Mouse (Mus musculus): ENCODE results near the gene Spaca1.
"Not testable (repeated sequence)": the region's sequence is repeated elsewhere in the genome, so short reads cannot be mapped to it uniquely, and the experiment has no call there.

The Spaca1 gene

DNA sequence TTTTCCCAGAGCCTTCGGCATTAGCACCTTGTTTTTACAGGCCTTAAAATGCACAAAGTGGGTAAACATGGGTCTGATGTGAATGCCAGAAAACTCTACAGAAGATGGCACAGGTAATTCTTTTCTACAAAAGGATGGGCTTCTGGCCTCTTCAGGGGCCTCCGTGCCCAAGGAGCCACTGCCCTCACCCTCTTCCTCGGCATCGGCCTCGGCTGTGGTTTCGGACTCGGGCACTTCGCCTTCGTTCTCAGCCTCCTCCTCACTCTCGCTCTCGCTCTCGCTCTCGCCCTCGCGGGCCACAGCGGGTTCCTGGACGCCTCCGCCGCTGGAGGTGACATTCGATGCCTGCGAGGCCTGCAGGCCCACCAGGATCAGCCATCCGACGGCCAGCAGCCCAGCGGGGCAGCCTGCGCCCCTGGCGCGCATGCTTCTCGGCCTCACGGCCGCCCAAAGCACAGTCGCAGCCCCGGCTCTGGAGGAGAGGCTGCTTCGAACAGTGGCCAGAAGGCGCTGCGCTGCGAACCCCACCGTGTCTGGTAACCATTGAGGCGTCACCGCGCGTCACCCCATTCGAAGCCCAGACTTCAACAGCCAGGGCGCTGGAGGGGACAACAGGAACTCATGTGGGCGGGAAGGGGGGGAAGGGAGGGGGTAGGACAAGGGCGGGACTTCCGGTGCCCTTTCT lies at the start of gene Spaca1:
Gene Spaca1 (minus strand): TSS at position 621 of the 685 bp plus-strand sequence.
- peak; percentile 4 to 12 for DNase-seq

DNA sequence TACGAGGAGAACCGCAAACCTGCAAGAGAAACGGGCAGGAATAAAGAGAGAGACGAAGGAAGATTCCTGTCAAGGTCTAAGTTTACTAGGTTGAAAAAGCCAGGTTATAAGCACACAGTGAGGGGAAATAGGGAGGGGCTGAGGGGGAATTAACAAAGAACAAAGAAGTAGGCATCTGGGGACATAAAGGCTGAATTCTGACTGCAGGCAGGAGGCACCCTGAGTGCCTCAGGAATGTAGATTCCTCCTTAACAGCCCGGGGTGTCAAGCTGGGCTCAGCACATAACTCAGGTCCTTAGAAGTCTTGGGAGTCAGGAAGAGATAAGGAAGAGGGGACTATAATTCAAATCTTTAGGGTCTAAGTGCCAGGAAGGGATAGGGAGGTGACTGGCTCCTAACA lies 37.3 kb upstream of the Spaca1 start:
- not testable (repeated sequence) for DNase-seq

DNA sequence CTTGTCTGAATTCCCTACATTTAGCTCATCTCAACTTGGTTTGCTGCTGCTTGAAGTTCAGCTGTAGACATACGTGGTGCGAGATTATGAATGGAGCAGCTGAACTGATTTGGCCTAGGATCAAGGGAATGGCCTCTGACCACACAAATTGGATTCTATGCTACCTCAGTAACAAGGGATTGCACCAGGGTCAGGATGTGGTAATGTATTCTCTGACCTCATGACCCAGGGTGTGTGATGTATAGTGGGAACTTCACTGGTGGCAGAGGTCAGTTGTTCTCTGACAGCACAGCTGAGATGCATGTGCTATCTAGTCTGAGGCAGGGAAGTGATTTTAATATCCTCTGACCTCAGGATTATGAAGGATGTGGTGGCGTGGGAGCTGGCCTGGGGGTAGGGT lies 31.1 kb upstream of the Spaca1 start:
- no peak for DNase-seq

DNA sequence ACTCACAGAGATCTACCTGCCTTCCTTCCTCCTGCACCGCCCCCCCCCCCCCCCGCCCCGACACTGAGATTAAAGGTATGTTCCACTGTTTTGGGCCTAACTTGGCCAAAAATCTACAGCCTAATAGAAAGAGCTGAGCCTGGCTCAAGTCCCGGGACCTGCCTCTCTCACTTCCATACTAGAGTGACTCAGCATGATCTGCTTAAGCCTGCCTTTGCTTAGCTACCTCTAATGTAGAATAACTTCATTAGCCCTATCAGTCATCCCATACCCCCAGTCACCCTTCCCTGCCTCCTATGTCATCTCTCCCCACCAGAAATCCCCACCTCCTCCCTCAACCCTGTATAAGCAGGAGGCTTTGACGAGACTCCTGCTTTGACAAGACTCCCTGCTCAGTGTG lies 19.0 kb upstream of the Spaca1 start:
- no peak for DNase-seq

DNA sequence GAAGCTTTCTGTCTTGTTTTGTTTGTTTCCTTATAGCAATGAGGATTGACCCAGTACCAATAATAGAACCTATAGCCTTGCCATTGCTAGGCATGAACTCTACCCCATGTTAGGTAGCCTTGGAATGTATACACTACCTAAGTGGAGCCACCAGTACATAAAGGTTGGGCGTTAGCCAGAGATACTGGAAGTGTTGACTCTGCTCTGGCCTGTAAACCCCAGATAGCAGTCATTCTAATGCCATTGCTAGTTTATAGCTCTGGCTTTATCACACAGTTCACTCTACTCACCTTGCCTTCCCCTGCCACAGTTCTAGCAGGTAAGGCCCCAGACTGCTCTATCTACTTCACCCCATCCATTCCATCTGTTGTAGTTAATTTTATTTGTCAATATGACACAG lies 8.3 kb upstream of the Spaca1 start:
- DNase-seq = no peak

DNA sequence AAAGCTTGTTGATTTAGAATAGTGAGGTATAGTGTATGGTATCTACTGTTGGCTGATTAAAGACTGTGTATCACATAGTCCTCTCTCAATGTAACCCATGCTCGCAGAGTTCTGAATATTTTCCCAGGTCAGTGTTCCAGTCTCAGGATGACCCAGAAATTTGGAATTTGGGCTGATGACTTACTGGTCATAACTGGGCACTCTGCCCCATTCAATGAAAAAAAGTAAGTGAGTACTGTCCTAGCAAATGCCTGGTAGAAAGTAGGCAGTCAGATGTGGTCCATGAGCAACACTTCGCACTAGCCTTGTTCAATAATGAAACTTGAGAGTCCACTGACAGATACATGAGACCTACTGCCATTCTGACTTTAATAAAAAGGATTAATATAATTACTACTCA lies 23.2 kb downstream of the Spaca1 start:
- DNase-seq = no peak

DNA sequence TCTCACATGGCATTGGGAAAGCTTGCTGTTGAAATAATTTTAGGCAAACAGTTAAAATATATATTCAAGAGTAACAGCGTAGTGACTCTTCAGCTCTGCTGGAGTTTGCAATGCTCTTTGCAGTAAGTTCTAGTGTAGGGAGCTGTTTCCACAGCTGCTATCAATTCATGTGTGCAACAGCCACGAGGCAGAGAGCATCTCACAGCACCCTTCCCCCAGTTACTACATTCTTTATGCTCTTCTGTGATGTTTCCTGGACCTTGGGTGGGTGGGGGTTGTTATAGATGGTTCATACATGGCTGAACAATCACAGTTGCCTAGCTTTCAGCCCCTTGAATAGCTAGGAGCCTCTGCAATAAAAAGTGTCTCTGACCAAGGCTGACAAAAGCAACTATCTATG lies 28.5 kb downstream of the Spaca1 start:
- DNase-seq = no peak

DNA sequence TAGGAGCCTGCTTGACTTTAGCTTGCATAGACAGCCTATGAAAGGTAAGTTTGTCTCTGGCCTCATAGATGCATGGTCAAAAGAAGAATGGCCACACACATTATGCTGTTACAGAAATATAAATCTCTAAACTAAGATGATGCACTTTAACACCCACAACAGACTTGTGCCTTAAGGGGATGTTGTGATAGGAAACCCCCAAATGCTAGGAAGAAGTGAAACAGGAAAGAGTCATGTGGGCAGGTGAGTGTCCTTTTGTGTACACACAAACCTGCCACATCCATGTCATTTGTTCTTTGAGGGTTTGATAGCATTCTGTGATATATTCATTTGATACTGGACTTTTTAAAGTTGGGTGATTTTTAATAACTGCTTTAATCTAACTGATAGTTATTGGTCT lies 53.6 kb downstream of the Spaca1 start:
- no peak for DNase-seq

DNA sequence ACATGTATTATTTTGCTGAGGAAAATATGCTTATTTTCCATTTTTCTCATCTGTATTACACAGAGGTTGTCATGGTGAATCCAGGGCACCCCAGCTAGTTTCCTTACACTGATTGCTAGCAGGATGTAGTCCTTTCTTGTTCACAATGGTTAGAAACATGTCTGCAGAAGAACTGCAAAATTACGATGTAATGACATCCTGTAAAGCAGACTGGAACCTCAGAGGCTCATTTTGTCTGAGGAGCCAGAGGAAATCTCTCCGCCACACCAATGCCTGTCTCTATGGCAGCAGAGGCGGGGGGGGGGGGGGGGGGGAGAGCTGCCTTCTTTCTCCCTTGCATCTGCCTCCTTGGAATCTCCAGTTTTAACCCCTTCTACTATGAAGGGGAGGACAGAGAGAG lies 57.3 kb downstream of the Spaca1 start:
- DNase-seq = no peak

DNA sequence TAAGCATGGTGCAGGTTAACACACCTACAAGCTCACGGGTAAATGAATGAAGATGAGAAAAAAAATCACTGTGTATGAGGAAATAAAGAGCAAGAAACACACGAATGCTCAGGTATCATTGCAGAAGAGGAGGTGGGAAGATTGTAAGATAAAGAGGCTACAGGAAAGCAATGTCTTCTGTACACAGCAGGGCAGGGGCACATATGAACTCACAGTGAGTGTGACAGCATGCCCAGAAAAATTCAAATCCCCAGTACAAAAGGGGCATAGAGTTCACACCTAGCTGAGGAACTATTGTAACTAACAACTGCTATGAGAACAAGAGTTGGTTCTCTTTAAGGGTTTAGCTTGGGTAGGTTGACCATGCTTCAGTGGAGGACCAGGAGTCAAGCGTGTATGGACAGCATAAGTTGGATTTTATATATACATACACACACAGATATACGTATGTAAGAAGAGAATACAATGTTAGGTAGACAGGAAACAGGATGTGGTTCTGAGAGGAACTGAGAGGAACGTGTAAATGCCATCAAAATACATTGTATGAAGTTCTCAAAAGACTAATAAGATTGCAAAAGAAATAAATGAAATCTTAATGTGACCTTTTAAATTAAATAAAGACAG lies 61.4 kb downstream of the Spaca1 start:
- no peak for DNase-seq
